Mouse (Mus musculus) gonadal fat pad, adult 2 months (tissue): ENCODE measurements around the gene Map9. TPM values are rescaled to one million over a fixed set of nuclear protein-coding genes. Genes with fewer than 3 reads are reported as not detected.
"Not testable (repeated sequence)": the region's sequence is repeated elsewhere in the genome, so short reads cannot be mapped to it uniquely, and the experiment has no call there.

Experiments used
- DNase-seq: peaks from one replicate; pipeline ENCODE4 v3.0.0-alpha.2; 2012; ENCODE audit warnings: low read depth
- polyA plus RNA-seq: library from polyadenylated mRNA; depleted of rRNA; stranded (reverse); fragments of >200 nt; gene quantifications from 2 replicates; pipeline ENCODE4 v1.2.3, GENCODE M21; 2012; rRNA removed

The Map9 gene
- polyA plus RNA-seq, 1 experiment, result 2.7 TPM

- no peak for DNase-seq
Observed at GRCm38 (mm10) chr3:82407432-82407831, 49.6 kb downstream of the Map9 start.

- DNase-seq, result no peak
Observed at GRCm38 (mm10) chr3:82412397-82412796, 54.6 kb downstream of the Map9 start.

GRCm38 (mm10) chr3:82417958-82418357 lies 60.1 kb downstream of the Map9 start:
- no peak for DNase-seq

- no peak for DNase-seq
Observed at GRCm38 (mm10) chr3:82435351-82435750, 77.5 kb downstream of the Map9 start.

- DNase-seq, result no peak
Observed at GRCm38 (mm10) chr3:82440976-82441375, 83.1 kb downstream of the Map9 start.

- not testable (repeated sequence) for DNase-seq
Observed at GRCm38 (mm10) chr3:82441601-82442000, 83.8 kb downstream of the Map9 start.

Other genes with a start within 250 kb of the Map9 start
- 7.6 and 9.9 TPM in 2 replicates for gene Gucy1a1, start 212.3 kb upstream of the Map9 start, polyA plus RNA-seq
- gene Npy2r, start 190.0 kb downstream of the Map9 start, polyA plus RNA-seq, result 4.8 and 5.2 TPM in 2 replicates